Mouse (Mus musculus) left cerebral cortex, adult 2 months (tissue): ENCODE data around the gene Actl6b. TPM values are rescaled to one million over a fixed set of nuclear protein-coding genes. Genes with fewer than 3 reads are reported as not detected.

Experiments used
- DNase-seq, 2 experiments: peaks; one replicate each; pipeline ENCODE4 v3.0.0; 2021 to 2022; ENCODE audit warnings: low spot score in 2 of 2, mixed read lengths in 1 of 2; ENCODE audit errors: extremely low spot score in 1 of 2
- H3K27ac ChIP-seq: fragments of 200-600 bp; 2 replicates; pipeline ENCODE4 v1.8.1; 2022
- H3K4me3 ChIP-seq: fragments of 200-600 bp; 2 replicates; pipeline ENCODE4 v1.8.1; 2022
- CTCF ChIP-seq: fragments of 200-600 bp; IDR thresholded peaks from 2 replicates; pipeline ENCODE4 v1.8.1; 2022; ENCODE audit warnings: antibody characterized with exemption, mild to moderate bottlenecking, moderate library complexity
- intact Hi-C: fragments of 180-260 bp; cut with DNase I; formaldehyde crosslinking; loops from one replicate; pipeline ENCODE4 v1.15.1; 2025
- total RNA-seq, 2 experiments: library from RNA; stranded (reverse); gene quantifications; 2 replicates each; pipeline ENCODE4 v1.2.3; 2021

Gene Actl6b
- total RNA-seq, 2 experiments from 2014 or later: 103 to 111 TPM

- TF ChIP-seq CTCF: no peak
- H3K4me3 ChIP-seq: no peak overlapping the region
- intact Hi-C loops: loop anchor here (10.0 kb wide), 1 partner anchor 261 kb away; the partner anchor contains the start of gene Slc12a9
- H3K27ac ChIP-seq: no peak overlapping the region
- no peak for DNase-seq
Observed at GRCm38 (mm10) chr5:137595921-137596320, 42.6 kb downstream of the Actl6b start.

GRCm38 (mm10) chr5:137596601-137597261 is 43.4 kb downstream of the Actl6b start:
- no peak for DNase-seq
- intact Hi-C loops: loop anchor here (10.0 kb wide), 1 partner anchor 262 kb away; the partner anchor contains the start of gene Slc12a9
- H3K27ac ChIP-seq: no peak overlapping the region
- TF ChIP-seq CTCF: no peak
- no peak overlapping the region for H3K4me3 ChIP-seq

GRCm38 (mm10) chr5:137597625-137598024 is 44.3 kb downstream of the Actl6b start:
- H3K4me3 ChIP-seq: no peak overlapping the region
- H3K27ac ChIP-seq: no peak overlapping the region
- no peak for DNase-seq
- intact Hi-C loops: loop anchor here (10.0 kb wide), 1 partner anchor 263 kb away; the partner anchor contains the start of gene Slc12a9
- no peak for TF ChIP-seq CTCF

- DNase-seq: no peak
- Histone ChIP-seq H3K27ac (no peak overlapping the region), H3K4me3 (no peak overlapping the region)
- intact Hi-C loops: loop anchor here (10.0 kb wide), 1 partner anchor 263 kb away; the partner anchor contains the start of gene Slc12a9
- TF ChIP-seq CTCF: no peak
Observed at GRCm38 (mm10) chr5:137598100-137598826, 44.9 kb downstream of the Actl6b start.

- TF ChIP-seq CTCF: no peak
- H3K4me3 ChIP-seq: peak overlapping the region; percentile 84
- no peak overlapping the region for H3K27ac ChIP-seq
- intact Hi-C loops: loop anchor here (10.0 kb wide), 1 partner anchor 265 kb away; the partner anchor contains the start of gene Slc12a9
- no peak for DNase-seq
Observed at GRCm38 (mm10) chr5:137599600-137599999, 46.3 kb downstream of the Actl6b start.

GRCm38 (mm10) chr5:137600281-137600618 is 46.9 kb downstream of the Actl6b start:
- DNase-seq: no peak
- intact Hi-C loops: loop anchor here (10.0 kb wide), 1 partner anchor 615 kb away; the partner anchor contains the start of genes Plod3 and Znhit1

GRCm38 (mm10) chr5:137600619-137601364 is 47.5 kb downstream of the Actl6b start, which contains the start of gene Mospd3:
Gene Mospd3, minus strand, starts transcription at chr5:137601058.
- DNase-seq: peak; percentile 94
- peak within 1 kb of the TSS; percentile 94 for H3K27ac ChIP-seq
- intact Hi-C loops: loop anchor here (1.0 to 10.0 kb wide), 2 partner anchors 28 to 616 kb away; partner anchors contain the start of genes Plod3 and Znhit1
- no peak; the same call in 1 of the 2 replicates for TF ChIP-seq CTCF
- peak within 1 kb of the TSS; percentile 84 for H3K4me3 ChIP-seq

More at GRCm38 (mm10) chr5:137600281-137600618, 46.9 kb downstream of the Actl6b start:
- Histone ChIP-seq H3K4me3 (peak overlapping the region; percentile 84), H3K27ac (peak overlapping the region; percentile 94)
- no peak for TF ChIP-seq CTCF

GRCm38 (mm10) chr5:137601365-137601729 is 48.0 kb downstream of the Actl6b start:
- DNase-seq: no peak
- no peak for TF ChIP-seq CTCF
- peak overlapping the region; percentile 84 for H3K4me3 ChIP-seq
- peak overlapping the region; percentile 16; the same call in 1 of the 2 replicates for H3K27ac ChIP-seq
- intact Hi-C loops: loop anchor here (1.0 to 10.0 kb wide), 2 partner anchors 27 to 617 kb away; partner anchors contain the start of genes Plod3 and Znhit1

- no peak overlapping the region for H3K4me3 ChIP-seq
- TF ChIP-seq CTCF: no peak
- intact Hi-C loops: loop anchor here (10.0 kb wide), 1 partner anchor 623 kb away; the partner anchor contains the start of genes Plod3 and Znhit1
- no peak overlapping the region for H3K27ac ChIP-seq
- DNase-seq: no peak
Observed at GRCm38 (mm10) chr5:137607860-137608653, 54.7 kb downstream of the Actl6b start.

GRCm38 (mm10) chr5:137608654-137609190 is 55.4 kb downstream of the Actl6b start:
- DNase-seq: no peak
- intact Hi-C loops: loop anchor here (10.0 kb wide), 1 partner anchor 624 kb away; the partner anchor contains the start of genes Plod3 and Znhit1
- Histone ChIP-seq H3K4me3 (no peak overlapping the region), H3K27ac (no peak overlapping the region)
- TF ChIP-seq CTCF: no peak
